Comparison of ENCODE assay signal across 17 mouse cellular contexts in the genomic region with DNA sequence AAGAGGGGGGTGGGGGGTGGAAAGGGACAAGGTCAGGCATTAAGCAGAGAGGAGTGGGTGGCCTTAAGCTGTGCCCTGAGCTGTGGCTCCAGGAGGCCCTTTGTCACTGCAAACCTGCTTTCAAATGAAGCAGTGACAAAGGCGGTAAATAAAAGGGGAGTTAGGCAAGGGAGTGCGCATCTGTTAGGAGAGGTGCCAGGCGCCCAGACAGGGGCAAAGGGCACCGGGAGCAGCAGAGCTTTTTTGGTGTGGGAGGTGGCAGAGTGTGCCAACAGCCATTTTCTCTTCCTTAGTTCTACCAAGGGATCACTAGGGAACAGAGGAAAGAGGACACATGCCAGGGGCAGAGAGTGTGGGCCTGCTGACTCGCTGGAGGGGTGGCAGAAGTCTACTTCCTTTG. TPM values are rescaled to one million over a fixed set of nuclear protein-coding genes. Genes with fewer than 3 reads are reported as not detected.
DNase-seq lines count a peak whose midpoint lies in the region; ATAC-seq and TF ChIP-seq lines count a peak whose summit lies in the region.
"Had no signal": no experiment of that assay in that cellular context is flagged by ENCODE, and none has a peak within 500 bp of the region (broad histone marks: within the 10 kb centered on the region; RNA-seq: fewer than 3 reads in every experiment).

No protein-coding gene starts in this region.

- no peaks in the 10 kb centered on the region for H3K36me3 ChIP-seq in kidney, postnatal 0 days (ENCODE audit: insufficient read depth, low read length)
- no peaks in the 10 kb centered on the region for H3K36me3 ChIP-seq in embryonic facial prominence, embryonic 14.5 days (ENCODE audit: control insufficient read depth, insufficient read depth, low read length)
- H3K36me3 ChIP-seq in limb, embryonic 15.5 days: no peaks in the 10 kb centered on the region
- no peaks in the 10 kb centered on the region for H3K36me3 ChIP-seq in stomach, embryonic 16.5 days (ENCODE audit: control insufficient read depth, insufficient read depth, low read length)
- H3K36me3 ChIP-seq: heart, embryonic 13.5 days; hindbrain, embryonic 15.5 days had no signal

- TF ChIP-seq CTCF in kidney, postnatal 0 days (IDR thresholded peaks at IDR 0.05; ENCODE audit: low read depth): no peak

- no peak overlapping the region for H3K27ac ChIP-seq in kidney, postnatal 0 days
- no peak overlapping the region for H3K27ac ChIP-seq in embryonic facial prominence, embryonic 14.5 days (replicated peaks; ENCODE audit: low read depth, low read length)
- H3K27ac ChIP-seq in limb, embryonic 15.5 days: peak overlapping the region; percentile 23; the same call in 1 of the 2 replicates
- peak overlapping the region; percentile 74 for H3K27ac ChIP-seq in stomach, embryonic 16.5 days (ENCODE audit: low read length)
- H3K27ac ChIP-seq: forebrain, embryonic 13.5 days; gastrocnemius, adult 2 months; heart, embryonic 13.5 days; hindbrain, embryonic 15.5 days had no signal

- no peak for ATAC-seq in kidney, postnatal 0 days (replicated peaks; ENCODE audit: low FRiP score, low read depth)
- no peak for ATAC-seq in embryonic facial prominence, embryonic 14.5 days (ENCODE audit: low read depth)
- ATAC-seq in limb, embryonic 15.5 days (ENCODE audit: insufficient number of reproducible peaks, low FRiP score, low TSS enrichment, low read depth): no peak
- no peak for ATAC-seq in stomach, embryonic 16.5 days (ENCODE audit: insufficient read depth, low FRiP score)
- ATAC-seq: forebrain, embryonic 13.5 days had no signal

- no peak overlapping the region for H3K4me2 ChIP-seq in kidney, postnatal 0 days (ENCODE audit: low read length)
- H3K4me2 ChIP-seq in embryonic facial prominence, embryonic 14.5 days (ENCODE audit: low read depth, low read length): peak overlapping the region; percentile 10; the same call in 1 of the 2 replicates
- peak overlapping the region; percentile 8; the same call in 1 of the 2 replicates for H3K4me2 ChIP-seq in limb, embryonic 15.5 days
- peak overlapping the region; percentile 28; the same call in 1 of the 2 replicates for H3K4me2 ChIP-seq in stomach, embryonic 16.5 days (ENCODE audit: low read depth, low read length)
- H3K4me2 ChIP-seq: forebrain, embryonic 13.5 days; heart, embryonic 13.5 days; hindbrain, embryonic 15.5 days had no signal

- peak; percentile 7 for DNase-seq in kidney, postnatal 0 days (ENCODE audit: low spot score)
- DNase-seq in kidney, adult 18-20 months: no peak
- no peak for DNase-seq in embryonic facial prominence, embryonic 14.5 days (ENCODE audit: low spot score)
- DNase-seq in cerebellum, postnatal 4 days (ENCODE audit: low spot score in 2 of 2): no peak
- no peak for DNase-seq in embryo, embryonic 10.5 days (ENCODE audit: low spot score)
- DNase-seq: adrenal gland, postnatal 14 days; cerebellum, adult 11-12 months; cerebellum, adult 9-10 months; gastrocnemius, adult 2 months; gastrocnemius, postnatal 25 days; heart, adult 11 months; heart, postnatal 36 days had no signal

- peaks cover 3% of the 10 kb centered on the region; the same call in 1 of the 2 replicates for H3K4me1 ChIP-seq in kidney, postnatal 0 days (replicated peaks; ENCODE audit: insufficient read depth, low read length)
- 0 out of 2 replicates have a peak, but pooled peaks cover 4% of the 10 kb centered on the region for H3K4me1 ChIP-seq in embryonic facial prominence, embryonic 14.5 days (ENCODE audit: control insufficient read depth, insufficient read depth, low read length)
- peaks cover 11% of the 10 kb centered on the region for H3K4me1 ChIP-seq in limb, embryonic 15.5 days
- H3K4me1 ChIP-seq in stomach, embryonic 16.5 days (ENCODE audit: control insufficient read depth, insufficient read depth, low read length): no peaks in the 10 kb centered on the region

- H3K27me3 ChIP-seq in kidney, postnatal 0 days (ENCODE audit: insufficient read depth, low read length): peaks cover 38% of the 10 kb centered on the region
- H3K27me3 ChIP-seq in embryonic facial prominence, embryonic 14.5 days (replicated peaks; ENCODE audit: control insufficient read depth, insufficient read depth, low read length): peaks cover 68% of the 10 kb centered on the region
- peaks cover 74% of the 10 kb centered on the region for H3K27me3 ChIP-seq in limb, embryonic 15.5 days
- H3K27me3 ChIP-seq in stomach, embryonic 16.5 days (ENCODE audit: control insufficient read depth, insufficient read depth, low read length): peaks cover 49% of the 10 kb centered on the region

- H3K9ac ChIP-seq in kidney, postnatal 0 days (ENCODE audit: low read depth, low read length): no peak overlapping the region
- H3K9ac ChIP-seq in embryonic facial prominence, embryonic 14.5 days (ENCODE audit: low read depth, low read length): no peak overlapping the region
- no peak overlapping the region for H3K9ac ChIP-seq in limb, embryonic 15.5 days
- H3K9ac ChIP-seq in stomach, embryonic 16.5 days (ENCODE audit: low read length): peak overlapping the region; percentile 57; the same call in 1 of the 2 replicates
- H3K9ac ChIP-seq: forebrain, embryonic 13.5 days; heart, embryonic 13.5 days; hindbrain, embryonic 15.5 days had no signal

- H3K9me3 ChIP-seq in kidney, postnatal 0 days (replicated peaks; ENCODE audit: low read length): no peaks in the 10 kb centered on the region
- no peaks in the 10 kb centered on the region for H3K9me3 ChIP-seq in embryonic facial prominence, embryonic 14.5 days (ENCODE audit: control insufficient read depth, low read length)
- no peaks in the 10 kb centered on the region for H3K9me3 ChIP-seq in limb, embryonic 15.5 days
- H3K9me3 ChIP-seq in stomach, embryonic 16.5 days (replicated peaks; ENCODE audit: control insufficient read depth, low read length): no peaks in the 10 kb centered on the region
- H3K9me3 ChIP-seq: forebrain, embryonic 13.5 days; heart, embryonic 13.5 days; hindbrain, embryonic 15.5 days had no signal

- 14% methylated on average over 5 of the region's 5 CpGs for WGBS in kidney, postnatal 0 days
- 16% methylated on average over 5 of the region's 5 CpGs for WGBS in embryonic facial prominence, embryonic 14.5 days
- WGBS in limb, embryonic 15.5 days: 14% methylated on average over 5 of the region's 5 CpGs
- WGBS in stomach, embryonic 16.5 days: 11% methylated on average over 5 of the region's 5 CpGs

- H3K4me3 ChIP-seq in kidney, postnatal 0 days (replicated peaks; ENCODE audit: low read depth, low read length): no peak overlapping the region
- peak overlapping the region; percentile 7; the same call in 1 of the 2 replicates for H3K4me3 ChIP-seq in embryonic facial prominence, embryonic 14.5 days (ENCODE audit: low read depth, low read length)
- H3K4me3 ChIP-seq in limb, embryonic 15.5 days: peak overlapping the region; percentile 46
- H3K4me3 ChIP-seq in stomach, embryonic 16.5 days (replicated peaks; ENCODE audit: low read length): peak overlapping the region; percentile 47
- H3K4me3 ChIP-seq: forebrain, embryonic 13.5 days; gastrocnemius, adult 2 months; heart, embryonic 13.5 days; hindbrain, embryonic 15.5 days had no signal

RNA-seq across cellular contexts. Expression of a gene that starts 1.8 kb away (rescaled TPM):
- polyA plus RNA-seq in kidney, postnatal 0 days (2015; fragmentation: Nextera tagmentation; extraction: Ambion mirVana): 0.22 and 0.24 TPM in 2 replicates
- polyA plus RNA-seq in embryonic facial prominence, embryonic 14.5 days (2014; fragmentation: Nextera tagmentation; extraction: Ambion mirVana): 15.2 and 20.1 TPM in 2 replicates
- 72.6 and 89.7 TPM in 2 replicates for polyA plus RNA-seq in limb, embryonic 15.5 days (2015; fragmentation: Nextera tagmentation; extraction: Ambion mirVana)
- polyA plus RNA-seq in stomach, embryonic 16.5 days (2015; fragmentation: Nextera tagmentation; extraction: Ambion mirVana): 49.8 and 67.2 TPM in 2 replicates
- polyA plus RNA-seq: forebrain, embryonic 13.5 days had no signal

Comparison
In these comparisons a context has a peak if more than half of its experiments do, and no peak if none do; other contexts are left out.
1. H3K27ac ChIP-seq: peak in limb, embryonic 15.5 days (single experiment) and stomach, embryonic 16.5 days (single experiment); none in kidney, postnatal 0 days (single experiment) and embryonic facial prominence, embryonic 14.5 days (single experiment).
2. RNA of a gene that starts 1.8 kb away (polyA plus RNA-seq): 72.6 to 89.7 TPM in limb, embryonic 15.5 days, 49.8 to 67.2 TPM in stomach, embryonic 16.5 days and 15.2 to 20.1 TPM in embryonic facial prominence, embryonic 14.5 days; 0.22 to 0.24 TPM in kidney, postnatal 0 days; every median in the first group is over 10 times any median in the second.